Mouse (Mus musculus) MN1 (cell line): ENCODE data around the gene Cdh18.
"Not testable (repeated sequence)": the region's sequence is repeated elsewhere in the genome, so short reads cannot be mapped to it uniquely, and the experiment has no call there.

Source experiments
- DNase-seq: peaks from one replicate; pipeline ENCODE4 v3.0.0-alpha.2; 2016; ENCODE audit warnings: low spot score

Cdh18 gene

DNA sequence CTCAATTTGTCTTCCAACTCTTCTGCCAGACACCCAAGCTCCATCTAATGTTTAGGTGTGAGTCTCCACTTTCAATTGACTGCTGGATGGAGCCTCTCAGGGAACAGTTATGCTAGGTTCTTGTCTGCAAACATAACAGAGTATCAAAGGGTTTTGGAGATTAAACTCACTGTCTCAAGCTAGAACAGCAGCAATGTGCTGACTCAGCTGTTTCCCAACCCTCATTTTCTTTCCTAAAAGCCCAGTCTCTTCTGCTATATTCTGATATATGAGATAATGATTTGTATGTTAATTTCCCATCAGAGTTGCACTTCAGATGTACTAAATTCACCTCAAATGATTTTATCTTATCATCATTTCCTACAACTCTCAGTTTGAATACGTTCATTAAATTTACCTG lies 398.4 kb downstream of the Cdh18 start:
- no peak for DNase-seq

DNA sequence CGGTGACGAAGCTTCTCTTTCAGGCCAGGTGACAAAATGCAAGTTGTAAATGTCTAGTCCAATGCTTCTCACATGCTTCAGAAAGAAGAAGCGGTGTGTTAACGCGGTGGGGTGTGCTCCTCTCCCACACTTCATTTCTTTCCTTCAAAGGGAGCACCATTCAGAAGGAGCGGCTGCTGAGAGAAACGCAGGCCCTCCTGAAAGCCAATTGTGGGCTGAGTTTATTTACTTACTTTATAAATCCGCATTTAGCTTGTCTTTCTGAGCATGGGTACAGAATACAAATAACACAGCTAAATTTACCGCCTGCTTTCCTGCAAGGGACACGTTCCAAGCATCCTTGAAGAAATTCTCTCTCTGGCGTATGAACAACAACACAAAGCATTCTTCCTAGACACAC lies 420.6 kb downstream of the Cdh18 start:
- DNase-seq, result no peak

DNA sequence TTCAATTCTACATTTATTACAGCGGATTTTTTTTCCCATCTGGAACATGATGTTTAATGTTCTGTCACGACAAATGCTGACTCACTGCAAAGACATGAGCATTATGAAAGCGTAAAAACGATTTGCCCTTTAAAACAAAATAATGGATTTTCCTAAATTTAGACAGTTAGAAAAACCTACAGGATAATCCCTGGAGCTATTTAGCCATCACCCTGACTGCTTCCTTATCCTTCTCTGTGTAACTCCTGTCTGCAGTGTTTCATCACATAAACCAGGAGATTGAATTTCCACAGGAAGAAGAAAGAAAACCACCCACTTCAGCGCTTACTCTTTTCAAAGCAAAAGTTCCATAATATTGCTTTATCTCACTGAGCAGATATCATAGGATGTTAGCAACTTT lies 431.3 kb downstream of the Cdh18 start:
- no peak for DNase-seq

DNA sequence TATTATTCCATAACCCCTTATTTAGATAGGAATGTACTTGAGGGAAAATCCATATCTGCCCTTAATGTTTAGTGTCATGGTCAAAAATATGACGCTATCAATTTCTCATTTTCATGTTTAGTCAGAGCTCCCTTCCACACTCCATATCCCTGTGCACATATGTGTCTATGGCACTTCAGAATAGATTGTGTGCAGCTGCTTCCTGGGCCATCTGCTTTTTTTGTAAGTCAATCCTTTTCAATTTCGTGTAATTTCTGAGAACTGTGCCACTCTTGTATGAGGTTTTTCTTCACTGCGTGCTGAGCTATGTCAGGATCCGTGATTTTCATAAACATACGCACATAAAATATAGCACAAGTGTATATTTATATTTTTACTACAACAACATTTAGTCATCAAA lies 435.8 kb downstream of the Cdh18 start:
- DNase-seq, result no peak

DNA sequence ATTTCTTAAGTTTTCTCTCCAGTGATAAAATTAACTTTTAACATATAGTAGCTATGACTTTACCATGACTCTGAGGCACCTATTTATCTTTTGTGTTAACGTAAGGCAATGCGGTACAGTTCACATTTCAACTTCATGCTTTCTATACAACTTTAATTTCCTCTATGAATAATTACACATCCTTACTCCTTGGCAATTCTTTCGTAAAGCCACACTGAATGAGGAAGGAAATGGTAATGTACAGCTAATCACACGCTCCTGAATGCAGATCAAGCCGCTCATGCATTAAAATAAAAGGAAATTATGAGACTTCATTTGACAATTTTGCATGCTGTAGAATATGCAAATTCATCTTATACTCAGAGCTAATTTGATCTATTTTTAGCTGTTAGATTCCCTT lies 467.9 kb downstream of the Cdh18 start:
- no peak for DNase-seq

DNA sequence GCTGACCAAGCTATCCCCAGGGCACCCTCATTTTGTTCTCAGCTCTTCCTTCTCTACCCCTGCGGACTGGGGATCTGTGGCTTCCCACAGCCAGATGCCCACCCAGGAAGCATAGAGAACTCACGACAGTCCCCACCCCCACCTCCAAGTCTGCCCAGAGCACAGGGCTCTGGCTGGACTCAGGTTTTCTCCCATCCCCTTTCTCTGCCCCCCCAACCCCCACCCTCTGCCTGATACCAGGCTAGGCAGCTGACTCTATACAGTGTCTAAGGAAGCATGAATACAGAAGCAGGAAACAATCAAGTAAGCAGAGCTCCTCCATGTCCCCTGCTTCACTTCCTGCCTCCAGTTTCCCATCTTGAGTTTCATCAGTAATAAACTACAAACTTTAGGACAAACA lies 472.3 kb downstream of the Cdh18 start:
- no peak for DNase-seq

DNA sequence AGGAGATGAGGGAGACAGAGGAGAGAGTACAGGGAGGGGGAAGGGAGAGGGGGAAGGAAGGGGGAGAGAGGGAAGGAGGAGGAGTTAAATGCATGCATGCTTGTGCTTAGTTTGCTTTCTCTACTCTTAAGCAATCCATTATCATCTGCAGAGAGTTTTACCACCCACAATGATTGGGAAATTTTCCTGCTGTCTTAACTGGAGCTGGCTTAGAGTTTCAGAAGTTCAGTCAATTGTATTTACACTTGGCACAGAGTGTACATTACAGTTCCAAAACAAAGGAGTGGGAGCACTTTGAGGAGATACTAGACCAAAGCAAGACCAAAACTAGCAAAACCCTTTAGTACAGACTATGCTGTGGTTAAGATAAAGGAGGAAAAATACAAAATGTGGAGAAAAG lies 473.8 kb downstream of the Cdh18 start:
- DNase-seq, result no peak

DNA sequence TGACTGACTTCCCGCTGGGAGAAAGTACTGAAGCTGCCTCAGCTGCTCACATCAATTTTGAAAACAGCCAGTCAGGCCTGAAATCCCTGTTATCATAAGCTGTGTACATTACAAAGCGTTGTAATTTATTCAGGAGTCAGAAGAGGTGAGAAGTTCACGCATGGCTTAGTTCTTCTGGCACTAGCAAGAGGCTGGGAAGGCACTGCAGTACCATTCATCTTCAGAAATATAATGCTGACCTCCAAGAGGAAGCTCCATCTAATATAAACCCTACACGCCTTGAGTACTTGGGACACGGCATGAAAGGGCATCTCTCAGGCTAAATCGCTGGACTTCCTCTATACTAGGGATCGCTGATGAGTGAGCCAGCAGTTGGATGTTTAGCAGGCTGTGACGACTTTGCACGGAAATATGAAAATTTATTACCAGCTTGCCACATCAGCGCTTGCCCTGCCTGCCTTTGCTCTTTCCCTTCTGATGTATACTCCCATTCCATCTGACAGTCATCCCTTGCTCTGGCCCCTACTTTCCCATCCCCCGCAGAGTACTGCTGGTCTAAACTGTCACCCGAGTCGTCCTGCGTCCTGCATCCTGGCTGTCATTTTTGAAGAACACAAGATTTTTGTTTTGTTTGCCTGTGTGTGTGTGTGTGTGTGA lies 486.9 kb downstream of the Cdh18 start:
- DNase-seq, result no peak

DNA sequence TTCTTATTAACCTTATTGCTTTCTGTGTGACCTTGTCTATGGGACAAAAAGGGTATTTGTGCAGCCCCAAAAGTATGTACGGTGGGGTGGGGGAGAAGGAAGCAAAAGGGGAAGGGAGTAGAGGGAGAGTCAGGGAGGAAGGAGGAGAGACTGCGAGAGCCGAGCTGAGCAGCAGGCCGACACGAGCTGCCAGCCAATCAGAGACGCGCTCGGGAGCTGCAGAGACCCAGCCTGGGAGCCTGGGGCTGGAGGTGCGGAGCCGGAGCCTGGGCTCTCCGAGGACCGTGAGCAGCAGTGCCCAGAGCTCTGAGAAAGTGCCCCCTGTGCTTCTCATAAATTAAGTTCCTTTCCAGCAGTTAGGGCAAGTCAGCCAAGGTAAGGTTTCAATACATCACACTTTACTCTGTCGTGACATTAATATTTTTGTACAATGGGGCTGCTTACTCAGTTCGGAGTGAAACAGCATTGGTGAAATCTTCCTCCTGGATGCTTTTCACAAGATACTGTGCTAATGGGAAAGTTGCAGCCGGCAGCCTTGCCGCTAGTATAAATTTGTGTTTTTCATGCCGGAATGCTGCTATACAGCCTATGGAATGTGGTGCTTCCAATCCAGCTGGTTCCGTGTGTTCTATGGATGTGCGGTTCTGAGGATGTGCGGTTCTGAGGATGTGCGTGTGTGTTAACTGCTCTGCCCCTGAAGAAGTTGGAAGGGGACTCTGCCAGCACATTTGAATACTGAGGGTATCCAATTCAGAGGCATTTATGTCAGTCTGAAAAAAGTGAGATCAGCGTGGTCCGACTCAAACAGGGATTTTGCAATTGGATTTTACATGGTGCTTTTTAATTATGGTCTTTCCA lies 487.6 kb downstream of the Cdh18 start:
- no peak for DNase-seq

DNA sequence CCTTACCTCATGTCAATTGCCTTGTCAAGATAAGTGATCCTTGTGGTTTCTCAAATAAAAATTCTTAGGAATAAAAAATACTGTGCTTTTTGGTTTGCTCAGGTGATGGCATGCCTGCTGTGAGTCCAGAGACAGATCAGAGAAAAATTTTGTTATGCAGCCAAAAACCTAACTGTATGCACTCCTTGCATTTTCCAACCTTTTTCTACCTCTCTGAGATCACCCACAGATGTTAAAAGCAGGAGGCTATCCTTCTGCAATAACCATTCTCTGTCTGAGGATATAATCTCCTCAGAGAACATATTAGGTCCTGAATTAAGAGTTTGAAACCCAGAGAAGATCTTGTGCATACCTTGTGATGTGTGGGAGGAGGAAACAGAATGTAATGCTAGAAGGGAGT lies 488.7 kb downstream of the Cdh18 start:
- no peak for DNase-seq

DNA sequence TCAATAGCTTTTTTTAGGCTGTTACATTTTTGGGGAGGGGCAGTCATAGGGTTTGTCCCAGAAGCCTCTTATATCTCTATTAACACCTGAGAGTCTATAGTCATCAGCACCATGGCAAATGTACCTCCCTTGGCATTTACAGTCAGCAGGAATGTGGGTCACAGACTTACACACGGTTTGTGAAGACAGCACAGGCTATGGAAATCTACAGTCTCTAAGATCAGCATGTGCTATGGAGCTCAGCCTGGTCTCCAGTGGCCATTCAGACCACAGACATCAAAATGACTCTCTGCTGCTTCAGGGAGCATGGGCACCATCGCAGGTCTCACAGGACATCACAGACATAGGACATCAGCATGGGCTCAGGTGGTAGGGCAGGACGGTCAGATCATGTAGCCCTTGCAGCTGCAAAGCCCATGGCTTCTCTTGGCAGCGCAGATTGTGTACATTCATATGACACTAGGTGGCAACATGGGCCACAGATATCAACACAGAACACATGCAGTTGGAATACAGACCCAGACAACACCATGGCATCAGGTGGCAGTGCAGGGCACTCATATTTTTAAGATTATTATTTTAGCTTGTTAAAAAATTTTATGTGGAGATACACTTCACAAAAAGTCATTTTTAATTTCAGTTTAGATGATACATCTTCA lies 497.4 kb downstream of the Cdh18 start:
- DNase-seq, result no peak

DNA sequence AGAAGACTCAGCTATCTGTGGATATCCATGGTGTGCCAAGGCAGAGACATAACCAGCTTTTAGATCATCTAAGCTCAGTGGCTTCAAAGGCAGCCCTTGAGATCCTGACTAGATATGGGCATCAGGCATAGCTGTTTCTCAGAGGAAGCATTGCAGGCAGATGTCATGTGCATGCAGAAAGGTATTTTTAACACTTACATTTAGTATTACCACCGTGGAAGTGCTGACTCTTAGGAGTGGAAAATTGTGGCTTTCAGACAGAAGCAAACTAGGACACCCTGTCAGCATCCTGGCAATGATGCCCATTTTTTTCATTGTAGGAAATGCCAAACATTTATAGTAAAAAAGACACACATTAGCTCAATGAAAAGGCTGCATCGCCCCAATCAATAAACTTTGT lies 503.2 kb downstream of the Cdh18 start:
- no peak for DNase-seq

DNA sequence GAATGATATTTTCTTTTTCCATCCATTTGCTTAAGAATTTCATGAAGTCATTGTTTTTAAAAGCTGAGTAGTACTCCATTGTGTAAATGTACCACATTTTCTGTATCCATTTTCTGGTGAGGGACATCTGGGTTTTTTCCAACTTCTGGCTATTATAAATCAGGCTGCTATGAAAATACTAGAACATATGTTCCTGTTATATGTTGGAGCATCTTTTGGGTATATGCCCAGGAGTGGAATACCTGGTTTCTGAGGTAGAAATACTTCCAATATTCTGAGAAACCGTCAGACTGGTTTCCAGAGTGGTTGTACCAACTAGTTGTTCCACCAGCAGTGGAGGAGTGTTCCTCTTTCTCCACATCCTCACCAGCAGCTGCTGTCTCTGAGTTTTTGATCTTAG lies 536.5 kb downstream of the Cdh18 start:
- not testable (repeated sequence) for DNase-seq

DNA sequence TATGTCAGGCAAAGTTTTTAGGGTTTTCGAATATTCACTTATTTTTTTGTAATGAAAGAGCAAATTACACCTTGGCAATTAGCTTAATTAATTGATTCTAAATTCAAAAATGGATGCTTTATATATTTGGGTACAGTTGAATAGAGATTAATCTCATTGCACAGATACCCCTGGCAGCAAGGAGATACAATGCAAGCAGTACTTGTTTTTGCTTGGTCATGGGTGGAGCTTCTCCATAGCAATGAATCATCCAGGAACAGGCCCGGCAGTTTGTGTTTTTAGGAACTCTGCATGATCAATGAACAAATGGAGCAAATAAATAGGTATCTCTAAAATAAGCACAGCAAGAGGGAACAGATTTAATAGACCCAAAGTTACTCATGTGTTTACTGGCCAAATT lies 538.7 kb downstream of the Cdh18 start:
- no peak for DNase-seq

DNA sequence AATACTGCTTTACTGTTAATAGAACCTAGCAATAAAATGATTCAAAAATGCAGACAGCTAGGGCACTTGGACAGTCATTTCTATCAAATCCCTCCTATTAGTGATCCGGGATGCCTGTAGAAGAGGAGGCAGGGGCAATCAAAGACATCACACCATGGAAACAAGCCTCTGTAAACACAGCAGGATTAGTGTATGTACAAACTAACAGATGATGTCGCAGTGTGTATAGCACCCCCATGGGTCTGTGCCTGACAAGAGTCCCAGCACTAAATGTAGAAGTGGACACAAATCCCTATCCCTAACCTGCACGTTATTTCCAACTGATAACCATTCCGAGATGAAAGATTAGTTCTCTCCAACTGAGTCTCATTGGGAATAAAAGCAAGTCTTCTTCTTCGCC lies 547.8 kb downstream of the Cdh18 start:
- DNase-seq, result no peak

DNA sequence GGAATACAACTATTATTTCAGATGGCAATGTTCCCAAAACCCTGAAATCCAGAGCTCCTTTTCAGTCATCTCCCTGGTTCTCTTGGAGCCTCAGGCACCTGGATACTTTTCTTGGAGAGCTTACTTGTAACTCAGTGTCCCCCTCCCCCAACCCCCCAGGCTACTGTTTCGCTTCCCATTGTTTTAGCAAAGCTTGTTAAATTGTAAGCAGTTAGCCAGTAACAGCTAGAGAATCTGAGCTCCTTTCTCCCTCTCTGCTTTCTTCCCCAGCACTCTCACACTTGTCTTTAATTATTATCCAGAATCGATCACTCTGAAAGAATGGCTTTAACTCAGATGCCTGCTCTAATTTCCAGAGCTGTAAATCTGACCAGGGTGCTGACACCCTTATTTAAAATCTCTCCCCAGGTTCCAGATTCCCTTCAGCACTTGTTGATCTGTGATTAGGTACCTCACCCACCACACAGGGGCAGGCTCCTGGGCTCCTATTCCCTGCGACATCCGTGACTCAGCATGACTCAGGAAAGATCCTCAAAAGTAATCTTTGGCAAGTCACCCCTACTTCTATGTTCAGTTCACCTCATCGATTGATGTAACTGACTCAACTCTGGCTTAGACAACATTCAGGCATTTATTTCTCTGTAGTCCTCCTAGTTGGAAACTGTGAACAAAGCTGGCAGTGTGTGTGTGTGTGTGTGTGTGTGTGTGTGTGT lies 556.0 kb downstream of the Cdh18 start:
- DNase-seq, result no peak

DNA sequence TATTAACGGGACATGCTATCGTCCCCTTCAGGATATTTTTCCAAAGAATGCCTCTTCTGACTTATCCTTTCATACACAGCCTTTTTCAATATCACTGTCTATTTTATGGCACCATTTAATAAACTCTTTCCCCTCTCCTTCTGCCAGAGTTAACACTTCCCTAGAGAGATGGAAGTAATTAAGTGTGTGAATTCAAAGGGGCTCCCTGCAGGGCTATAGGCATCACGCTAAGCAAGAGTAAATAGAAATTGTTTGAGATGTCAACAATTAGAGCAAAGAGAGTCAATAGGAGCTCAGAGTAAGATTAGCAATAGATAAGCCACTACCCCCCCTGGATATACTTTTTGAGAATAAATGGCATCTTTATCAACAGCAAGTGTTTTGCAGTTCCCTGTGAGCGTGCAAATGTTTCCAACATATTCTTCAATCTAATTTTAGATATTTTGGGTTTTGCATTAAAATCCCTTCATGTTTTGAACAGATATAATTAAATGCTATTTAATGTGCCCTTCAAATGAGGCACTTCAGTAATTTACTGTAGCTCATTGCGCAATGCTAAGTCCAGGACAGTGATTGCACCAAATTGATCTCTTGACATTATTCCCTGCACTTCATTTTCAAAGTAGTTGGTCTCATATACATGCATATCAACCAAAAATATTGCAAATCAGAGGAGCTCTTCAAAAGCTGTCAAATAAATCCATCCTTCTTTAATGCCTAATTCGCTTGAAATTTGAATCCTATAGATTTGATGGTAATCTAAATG lies 586.3 kb downstream of the Cdh18 start:
- no peak for DNase-seq

DNA sequence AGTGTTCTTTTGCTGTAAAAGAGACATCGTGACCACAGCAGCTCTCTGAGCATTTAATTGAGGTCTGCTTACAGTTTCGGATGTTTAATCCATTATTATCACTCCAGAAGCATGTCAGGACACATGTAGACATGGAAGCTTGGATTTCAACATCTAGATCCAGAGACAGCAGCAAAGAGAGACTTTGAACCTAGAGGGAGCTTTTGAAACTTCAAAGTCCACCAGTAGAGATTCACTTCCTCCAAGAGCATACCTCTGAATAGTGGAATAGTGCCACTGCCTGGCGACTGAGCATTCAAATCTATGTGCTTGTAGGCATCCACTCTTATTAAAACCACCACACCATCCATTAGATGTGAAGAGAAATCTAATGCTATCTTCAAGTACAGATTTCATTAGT lies 588.1 kb downstream of the Cdh18 start:
- DNase-seq, result no peak

DNA sequence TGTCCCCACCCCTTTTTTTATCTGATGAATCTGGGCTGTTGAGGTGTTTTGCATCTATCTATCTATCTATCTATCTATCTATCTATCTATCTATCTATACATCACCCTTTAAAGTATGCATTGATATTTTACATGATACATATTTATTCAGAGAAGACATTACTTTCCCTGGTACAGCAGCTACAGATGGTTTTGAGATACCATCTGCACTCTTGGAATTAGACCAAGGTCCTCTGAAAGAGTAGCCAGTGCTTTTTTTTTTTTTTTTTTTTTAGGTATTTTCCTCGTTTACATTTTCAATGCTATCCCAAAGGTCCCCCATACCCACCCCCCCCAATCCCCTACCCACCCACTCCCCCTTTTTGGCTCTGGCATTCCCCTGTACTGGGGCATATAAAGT lies 594.1 kb downstream of the Cdh18 start:
- DNase-seq, result not testable (repeated sequence)

DNA sequence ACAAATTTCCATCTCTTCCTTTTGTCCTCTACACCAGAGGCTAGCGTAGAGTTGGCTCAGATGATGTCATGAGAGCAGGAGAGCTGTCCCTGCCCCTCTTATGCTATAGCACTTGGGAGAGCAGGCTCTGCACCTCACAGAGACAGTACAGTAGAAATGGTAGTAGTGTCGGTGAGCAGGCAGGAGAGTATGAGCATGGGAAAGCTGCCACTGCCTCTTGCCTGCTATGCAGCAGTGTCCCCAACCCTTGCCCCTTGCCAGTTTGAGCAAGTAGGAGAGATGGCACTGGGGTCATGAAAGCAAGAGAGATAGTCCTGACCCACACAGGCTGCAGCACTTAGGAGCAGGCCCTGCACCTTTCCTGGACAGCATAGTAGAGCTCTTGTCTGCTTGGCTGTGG lies 607.1 kb downstream of the Cdh18 start:
- no peak for DNase-seq

DNA sequence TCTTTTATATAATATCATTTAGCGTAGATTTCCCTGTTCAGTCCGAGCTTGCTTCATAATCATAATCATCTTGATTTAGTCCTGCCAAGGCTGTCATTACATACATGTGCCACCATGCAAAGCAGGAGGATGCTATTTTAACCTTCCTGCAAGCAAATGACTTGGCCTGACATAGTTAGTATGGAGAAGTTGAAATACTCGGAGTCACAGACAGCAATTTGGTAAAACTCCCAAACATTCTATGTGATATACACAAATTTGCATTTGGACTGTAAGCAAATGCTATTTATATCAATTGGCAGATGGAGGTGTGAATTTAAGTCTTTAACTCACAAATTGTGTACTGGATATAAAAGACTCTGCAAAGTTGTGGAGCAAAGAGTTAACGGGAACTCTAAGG lies 616.0 kb downstream of the Cdh18 start:
- no peak for DNase-seq

DNA sequence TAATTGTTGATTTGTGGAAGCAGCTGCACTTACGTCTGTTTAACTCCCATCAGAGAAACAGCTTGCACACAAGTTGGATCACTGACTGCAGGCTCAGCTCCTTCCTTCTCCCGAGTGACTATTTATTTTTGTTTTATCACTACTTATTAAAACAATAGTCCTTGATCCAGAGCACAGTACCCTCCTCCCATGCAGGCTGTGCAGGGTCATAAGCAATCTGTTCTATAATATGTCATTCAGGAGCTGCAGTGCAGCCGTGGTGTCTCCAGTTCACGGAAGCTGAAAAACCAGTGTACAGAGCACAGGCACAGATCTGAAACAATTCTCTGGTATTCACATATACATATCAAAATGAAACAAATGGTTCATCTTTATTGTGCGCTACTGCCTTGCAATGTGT lies 625.8 kb downstream of the Cdh18 start:
- no peak for DNase-seq
